Mouse (Mus musculus): ENCODE results near the gene Gm765. TPM values are rescaled to one million over a fixed set of nuclear protein-coding genes. Genes with fewer than 3 reads are reported as not detected.
A peak's percentile ranks its signal among the peaks of the same experiment; 100 is the strongest.

Gm765 gene
- total RNA-seq, 4 experiments from 2014 or later: 6.0 to 10.1 (median 6.6) TPM

DNA sequence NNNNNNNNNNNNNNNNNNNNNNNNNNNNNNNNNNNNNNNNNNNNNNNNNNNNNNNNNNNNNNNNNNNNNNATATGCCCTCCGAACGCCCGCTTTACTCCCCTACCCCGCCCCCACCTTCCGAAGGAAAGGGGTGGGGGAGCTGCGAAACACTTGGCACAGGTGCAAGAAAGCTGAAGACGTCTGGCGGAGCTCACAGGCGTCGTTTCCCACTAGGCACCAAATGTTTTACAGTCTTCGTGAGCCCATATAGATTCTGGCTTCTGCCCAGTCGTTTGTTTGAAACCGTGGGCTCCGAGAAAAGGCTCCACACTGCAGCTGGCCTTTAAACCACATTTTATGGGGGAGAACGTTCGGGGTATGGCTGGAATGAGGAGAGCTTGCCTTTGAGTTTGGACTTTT lies 120.6 kb downstream of the Gm765 start:
- DNase-seq (ENCODE audit: low spot score in 2 of 2): peak in 1 of 2 experiments; percentile 35

DNA sequence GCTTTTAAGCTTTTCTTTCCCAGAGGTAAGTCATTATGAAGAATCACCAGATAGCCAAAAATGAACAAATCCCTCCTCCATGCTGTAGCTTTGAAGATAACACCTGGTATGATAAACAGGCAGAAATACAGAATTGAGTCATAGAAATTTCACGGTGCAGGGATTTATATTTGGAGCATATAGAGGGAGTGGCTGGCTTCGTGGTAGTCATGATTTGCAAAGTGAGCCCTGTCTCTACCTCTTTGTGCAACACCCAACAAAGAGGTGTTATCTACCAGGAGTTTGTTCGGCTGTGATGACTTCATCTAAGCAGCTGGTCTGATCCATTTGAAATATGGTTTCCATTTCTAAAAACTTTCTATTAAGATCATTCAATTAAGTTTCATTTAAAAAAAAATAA lies 130.3 kb downstream of the Gm765 start:
- peak in 1 of 2 experiments; percentile 43 for DNase-seq (ENCODE audit: low spot score in 2 of 2)

DNA sequence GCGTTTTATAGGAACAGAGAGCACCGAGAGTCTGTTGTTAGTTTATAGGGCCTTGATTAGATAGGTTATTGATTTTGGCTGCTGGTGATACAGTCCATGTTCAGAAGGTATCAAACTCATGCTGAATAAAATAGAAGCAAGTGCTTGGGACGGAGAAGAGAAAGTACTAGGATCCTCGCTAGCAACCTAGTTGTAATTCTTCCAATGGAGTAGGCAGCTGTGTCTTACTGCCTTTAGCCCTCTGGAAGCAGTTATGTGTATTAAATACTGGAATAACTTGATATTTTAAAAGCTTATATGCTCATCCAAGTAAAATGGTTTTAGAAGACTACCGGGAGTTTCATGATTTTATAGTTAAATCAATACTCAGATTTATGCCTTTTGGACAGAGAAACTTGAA lies 132.3 kb downstream of the Gm765 start:
- no peak for DNase-seq (ENCODE audit: low spot score in 2 of 2)

DNA sequence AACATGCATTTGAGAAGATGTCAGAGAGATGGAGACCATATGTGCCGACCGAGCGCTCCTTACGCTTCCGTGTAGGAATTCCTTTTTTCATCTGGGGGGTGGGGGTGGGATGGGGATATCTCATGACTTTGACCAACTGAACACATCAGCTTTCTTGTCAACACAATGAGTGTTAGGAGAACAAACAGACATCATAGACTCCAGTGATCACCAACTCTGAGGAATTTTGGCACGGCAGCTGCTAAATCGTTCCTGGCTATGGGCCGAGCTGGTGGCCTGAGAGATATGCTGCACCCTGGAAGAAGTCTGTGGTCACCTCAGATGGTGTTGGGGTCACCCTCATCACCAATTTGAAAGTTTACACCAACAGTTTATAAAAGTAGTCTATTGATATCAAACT lies 134.5 kb downstream of the Gm765 start:
- DNase-seq (ENCODE audit: low spot score in 2 of 2): no peak

DNA sequence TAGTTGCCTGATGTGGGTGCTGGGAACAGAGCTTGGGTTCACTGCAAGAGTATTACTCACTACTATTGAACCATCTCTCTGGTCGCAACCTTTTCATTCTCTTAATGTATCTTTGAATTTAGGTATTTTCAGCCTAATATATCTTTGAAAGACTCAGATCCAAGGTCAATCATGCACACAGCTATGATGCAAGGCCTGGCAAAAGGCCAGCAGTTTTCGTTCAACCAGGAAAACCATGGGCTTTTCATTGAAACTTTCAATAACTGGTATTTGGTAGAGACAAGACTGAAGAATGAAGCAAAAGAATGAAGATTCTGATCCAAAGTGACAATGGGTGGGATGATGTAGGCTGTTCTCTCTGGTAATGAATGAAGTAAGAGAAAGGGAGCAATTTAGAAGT lies 143.8 kb downstream of the Gm765 start:
- DNase-seq (ENCODE audit: low spot score in 2 of 2): no peak

DNA sequence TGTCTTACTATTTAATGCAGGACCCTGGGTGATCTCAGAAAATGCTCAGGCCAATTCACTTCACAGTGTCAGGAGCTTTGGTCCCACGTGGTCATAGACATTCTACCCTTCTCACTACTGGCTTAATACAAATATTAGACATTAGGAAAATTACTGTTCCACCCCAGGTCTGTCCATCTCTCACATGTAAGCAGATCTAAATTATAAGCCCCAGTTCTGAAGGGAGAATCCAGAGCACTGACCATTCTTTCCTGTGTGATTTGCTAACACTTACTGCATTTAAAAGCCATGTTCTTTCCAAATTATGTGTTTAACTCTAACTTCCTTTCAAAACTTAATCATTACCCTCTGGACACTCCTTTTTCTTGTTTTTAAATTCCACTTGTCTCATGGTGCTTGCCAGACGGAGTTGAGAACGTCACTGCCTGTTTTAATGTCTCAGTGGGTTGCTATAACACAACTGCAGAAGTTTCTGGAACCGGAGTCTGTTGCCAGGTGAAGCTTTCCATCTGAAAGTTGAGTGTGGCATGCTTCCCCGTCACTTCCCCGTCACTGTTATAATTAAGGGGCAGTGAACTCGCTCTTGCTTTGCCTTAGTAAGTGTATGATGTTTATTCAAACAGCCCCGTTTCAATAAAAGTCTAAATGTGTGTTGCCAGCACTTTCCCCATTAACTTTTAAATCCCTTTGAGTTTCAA lies 151.7 kb downstream of the Gm765 start:
- no peak for DNase-seq (ENCODE audit: low spot score in 2 of 2)
